Mouse (Mus musculus): Measurements from ENCODE around the gene Relch.
"Not testable (repeated sequence)": the region's sequence is repeated elsewhere in the genome, so short reads cannot be mapped to it uniquely, and the experiment has no call there.

Gene Relch

GRCm38 (mm10) chr1:105663171-105663961 is at the start of gene Relch, which contains the start of gene Pign:
TSS of gene Relch (plus strand) at chr1:105663861.
TSS of gene Pign (minus strand) at chr1:105663677.
- DNase-seq (ENCODE audit: low spot score), result peak; percentile 100

GRCm38 (mm10) chr1:105630481-105630880 is 33.2 kb upstream of the Relch start:
- peak; percentile 74 for DNase-seq (ENCODE audit: low spot score)

GRCm38 (mm10) chr1:105644093-105644492 is 19.6 kb upstream of the Relch start:
- no peak for DNase-seq (ENCODE audit: low spot score)

GRCm38 (mm10) chr1:105650650-105651049 is 13.0 kb upstream of the Relch start:
- no peak for DNase-seq (ENCODE audit: low spot score)

- DNase-seq (ENCODE audit: low spot score), result no peak
These were observed 9.7 kb upstream of the Relch start for GRCm38 (mm10) chr1:105653981-105654380.

- peak; percentile 78 for DNase-seq (ENCODE audit: low spot score)
These were observed 3.6 kb upstream of the Relch start for GRCm38 (mm10) chr1:105660015-105660414.

GRCm38 (mm10) chr1:105662820-105663170 is 866 bp upstream of the Relch start:
- DNase-seq (ENCODE audit: low spot score), result no peak

GRCm38 (mm10) chr1:105663962-105664812 is 526 bp downstream of the Relch start:
- DNase-seq (ENCODE audit: low spot score), result peak; percentile 44

- no peak for DNase-seq (ENCODE audit: low spot score)
These were observed 6.0 kb downstream of the Relch start for GRCm38 (mm10) chr1:105669700-105670099.

- DNase-seq (ENCODE audit: low spot score), result no peak
These were observed 11.1 kb downstream of the Relch start for GRCm38 (mm10) chr1:105674763-105675162.

- DNase-seq (ENCODE audit: low spot score), result peak; percentile 40
These were observed 16.9 kb downstream of the Relch start for GRCm38 (mm10) chr1:105680587-105680986.

GRCm38 (mm10) chr1:105685501-105685900 is 21.8 kb downstream of the Relch start:
- no peak for DNase-seq (ENCODE audit: low spot score)

- DNase-seq (ENCODE audit: low spot score), result no peak
These were observed 31.9 kb downstream of the Relch start for GRCm38 (mm10) chr1:105695581-105695980.

GRCm38 (mm10) chr1:105700984-105701530 is 37.4 kb downstream of the Relch start:
- DNase-seq (ENCODE audit: low spot score), result no peak

- DNase-seq (ENCODE audit: low spot score), result no peak
These were observed 45.8 kb downstream of the Relch start for GRCm38 (mm10) chr1:105709415-105709814.

GRCm38 (mm10) chr1:105711227-105711626 is 47.6 kb downstream of the Relch start:
- peak; percentile 54 for DNase-seq (ENCODE audit: low spot score)

- no peak for DNase-seq (ENCODE audit: low spot score)
These were observed 49.2 kb downstream of the Relch start for GRCm38 (mm10) chr1:105712822-105713221.

- no peak for DNase-seq (ENCODE audit: low spot score)
These were observed 54.7 kb downstream of the Relch start for GRCm38 (mm10) chr1:105718358-105718757.

- not testable (repeated sequence) for DNase-seq (ENCODE audit: low spot score)
These were observed 65.6 kb downstream of the Relch start for GRCm38 (mm10) chr1:105729246-105729645.

GRCm38 (mm10) chr1:105735318-105735717 is 71.7 kb downstream of the Relch start:
- DNase-seq (ENCODE audit: low spot score), result peak; percentile 13

GRCm38 (mm10) chr1:105738334-105738733 is 74.7 kb downstream of the Relch start:
- no peak for DNase-seq (ENCODE audit: low spot score)

- no peak for DNase-seq (ENCODE audit: low spot score)
These were observed 75.8 kb downstream of the Relch start for GRCm38 (mm10) chr1:105739493-105739892.

GRCm38 (mm10) chr1:105742481-105742880 is 78.8 kb downstream of the Relch start:
- DNase-seq (ENCODE audit: low spot score), result no peak
